Mouse (Mus musculus) mature B cell (primary cell): ENCODE measurements around the gene Arhgef33.
"Not testable (repeated sequence)": the region's sequence is repeated elsewhere in the genome, so short reads cannot be mapped to it uniquely, and the experiment has no call there.

Experiments used
- in situ Hi-C: fragments of 300-500 bp; cut with MboI; formaldehyde crosslinking; loops from 2 replicates; pipeline ENCODE4 v1.14.3; 2019

The Arhgef33 gene

DNA sequence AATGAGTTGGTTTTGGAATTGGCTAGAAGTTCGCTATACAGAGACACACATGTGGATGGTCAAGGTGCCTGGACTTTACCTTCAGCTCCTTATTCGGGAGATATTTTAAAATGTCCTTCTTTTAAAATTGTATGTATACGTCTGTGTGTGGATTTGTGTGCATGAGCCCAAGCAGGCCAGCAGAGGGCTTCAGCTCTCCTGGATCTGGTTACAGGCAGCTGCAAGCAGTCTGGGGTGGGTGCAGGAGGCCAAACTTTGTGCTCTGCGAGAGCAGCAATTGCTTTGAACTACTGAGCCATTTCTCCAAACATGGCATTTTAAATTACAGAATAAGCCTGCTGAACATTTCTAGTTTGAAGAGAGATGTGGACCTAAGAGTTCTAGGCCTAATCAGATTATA is 38.1 kb downstream of the Arhgef33 start:
- in situ Hi-C loops: no loop called here

DNA sequence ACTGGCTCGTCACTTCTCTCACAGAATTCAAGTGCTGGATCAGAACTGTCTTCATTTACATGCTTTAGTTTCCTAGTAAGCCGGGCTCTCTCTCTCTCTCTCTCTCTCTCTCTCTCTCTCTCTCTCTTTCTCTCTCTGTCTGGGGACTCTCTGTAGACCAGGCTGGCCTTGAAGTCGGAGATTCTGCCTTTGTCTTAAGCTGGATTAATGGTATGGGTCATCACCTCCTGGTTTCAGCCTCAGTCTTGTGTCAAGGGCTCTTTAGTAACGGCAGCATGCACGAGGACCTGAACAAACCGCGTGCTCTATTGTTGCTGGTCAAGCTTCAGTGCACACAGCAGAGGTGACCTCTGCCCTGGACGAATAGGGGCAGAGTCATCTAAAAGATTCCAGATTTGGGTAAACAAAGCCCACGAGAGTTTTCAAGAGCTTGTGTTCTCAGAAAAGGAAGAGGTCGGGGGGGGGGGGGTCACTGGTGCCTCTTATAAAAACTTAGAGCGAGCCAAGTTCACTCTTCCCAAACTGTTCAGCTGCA is 39.5 kb downstream of the Arhgef33 start:
- in situ Hi-C loops: no loop called here

DNA sequence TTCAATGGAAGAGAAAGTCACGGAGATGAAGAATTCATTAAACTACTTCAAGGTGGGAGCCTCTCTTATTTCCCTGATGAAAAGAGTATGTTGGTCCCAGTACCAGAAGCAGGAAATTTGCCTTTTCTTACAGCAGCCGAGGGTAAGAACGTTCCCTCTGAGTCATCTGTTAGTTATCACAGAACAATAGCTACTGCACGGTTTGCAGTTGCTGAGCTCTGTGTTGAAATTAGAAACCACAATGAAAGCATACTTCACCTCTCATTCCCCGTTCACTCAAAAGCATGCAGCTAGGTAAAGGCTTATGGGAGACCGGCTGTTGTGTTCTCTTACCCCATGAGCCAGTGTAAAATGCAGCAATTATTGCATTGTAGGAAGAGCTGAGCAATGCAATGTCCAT is 40.0 kb downstream of the Arhgef33 start:
- in situ Hi-C loops: no loop called here

DNA sequence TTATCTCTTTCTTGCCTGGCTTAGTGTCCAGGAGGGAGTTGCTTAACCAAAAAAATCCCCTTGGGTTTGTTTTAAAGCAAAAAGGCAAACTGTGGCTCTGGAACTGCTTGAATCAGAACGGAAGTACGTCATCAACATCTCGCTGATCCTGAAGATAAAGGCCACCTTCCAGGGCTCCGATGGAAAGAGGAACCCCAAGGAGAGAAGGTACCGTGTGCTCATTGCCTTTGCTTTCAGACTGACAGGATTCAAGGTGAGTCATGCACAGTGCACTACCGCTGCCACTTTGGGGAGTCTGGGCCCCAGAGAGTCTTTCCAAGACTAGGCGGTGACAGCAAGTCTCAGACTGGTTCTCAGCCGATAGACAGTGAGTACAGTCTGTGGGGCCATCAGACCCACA is 53.0 kb downstream of the Arhgef33 start:
- in situ Hi-C loops: no loop called here

DNA sequence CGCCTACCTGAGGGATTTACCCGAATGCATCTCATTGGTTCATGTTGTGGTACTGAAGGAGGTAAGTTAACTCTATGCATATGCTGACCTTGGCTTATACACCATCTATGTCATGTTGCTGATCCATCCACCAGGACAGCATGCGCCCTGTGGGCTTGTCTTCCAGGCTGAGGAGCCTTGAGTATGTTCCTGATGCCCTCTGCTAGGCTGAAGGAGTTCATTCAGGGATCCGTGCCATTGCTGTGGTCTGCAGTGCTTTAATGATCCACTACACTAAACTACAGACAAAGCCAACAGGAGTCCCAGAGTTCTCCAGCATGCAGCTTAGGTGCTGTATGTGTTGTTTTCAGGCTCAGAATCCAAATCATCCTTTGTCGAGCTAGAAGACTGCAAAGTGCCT is 60.1 kb downstream of the Arhgef33 start:
- in situ Hi-C loops: no loop called here

DNA sequence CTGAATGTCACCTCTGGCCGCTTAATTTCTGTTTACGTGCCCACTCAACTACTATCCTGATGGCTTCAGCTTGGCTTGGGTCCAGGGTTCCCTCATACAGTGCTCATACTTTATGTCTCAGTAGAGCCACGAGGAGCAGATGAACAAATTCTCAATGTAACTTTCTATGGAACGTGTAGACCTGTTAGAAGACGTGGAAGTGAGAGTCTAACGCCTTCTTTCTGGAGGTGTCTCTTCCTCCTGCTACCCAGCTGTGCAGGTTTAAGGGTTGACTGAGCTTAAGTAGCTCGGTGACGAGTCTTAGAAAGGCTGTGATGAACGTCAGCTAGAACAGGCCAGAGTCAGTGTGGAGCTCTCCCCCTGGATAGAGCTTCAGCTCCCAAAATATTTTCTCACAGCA is 61.4 kb downstream of the Arhgef33 start:
- in situ Hi-C loops: no loop called here

DNA sequence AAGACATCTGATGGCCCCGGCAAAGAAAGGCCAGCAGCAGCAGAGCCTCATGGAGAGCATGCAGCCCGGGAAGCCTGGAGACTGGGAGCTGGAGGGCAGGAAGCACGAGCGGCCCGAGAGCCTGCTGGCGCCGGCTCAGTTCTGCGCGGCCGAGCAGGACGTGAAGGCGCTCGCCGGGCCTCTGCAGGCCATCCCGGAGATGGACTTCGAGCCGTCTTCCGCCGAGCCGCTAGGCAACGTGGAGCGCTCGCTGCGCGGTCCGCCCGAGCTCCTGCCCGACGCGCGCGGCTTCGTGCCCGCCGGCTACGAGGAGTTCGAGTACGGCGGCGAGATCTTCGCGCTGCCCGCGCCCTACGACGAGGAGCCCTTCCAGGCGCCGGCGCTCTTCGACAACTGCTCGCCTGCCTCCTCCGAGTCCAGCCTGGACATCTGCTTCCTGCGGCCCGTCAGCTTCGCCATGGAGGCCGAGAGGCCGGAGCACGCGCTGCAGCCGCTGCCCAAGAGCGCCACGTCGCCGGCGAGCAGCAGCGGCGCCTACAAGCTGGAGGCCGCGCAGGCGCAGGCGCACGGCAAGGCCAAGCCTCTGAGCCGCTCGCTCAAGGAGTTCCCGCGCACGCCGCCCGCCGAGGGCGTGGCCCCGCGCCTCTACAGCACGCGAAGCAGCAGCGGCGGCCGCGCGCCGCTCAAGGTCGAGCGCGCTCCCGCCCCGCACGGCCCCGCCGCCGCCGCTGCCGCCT is 66.0 kb downstream of the Arhgef33 start, which contains the start of gene Gm10190:
Gene Gm10190 (minus strand): TSS at position 553 of the 737 bp plus-strand sequence.
- in situ Hi-C loops: no loop called here

DNA sequence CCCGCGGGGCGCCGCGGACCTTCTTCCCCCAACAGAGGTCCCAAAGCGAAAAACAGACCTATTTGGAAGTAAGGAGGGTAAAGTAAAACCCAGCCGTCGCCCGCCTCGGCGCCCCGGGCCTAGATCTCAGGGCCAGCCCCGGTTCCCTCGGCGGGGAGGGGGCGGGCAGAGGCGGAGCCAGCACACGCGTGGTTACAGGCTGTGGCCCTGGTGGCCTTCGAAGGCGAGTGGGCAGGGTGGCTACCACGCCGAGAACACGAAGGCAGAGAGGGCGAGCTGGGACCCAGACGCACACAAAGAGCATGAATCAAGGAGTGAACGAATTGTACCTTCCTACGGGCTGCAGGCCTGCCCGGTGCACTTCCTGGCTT is 66.5 kb downstream of the Arhgef33 start:
- in situ Hi-C loops: no loop called here

DNA sequence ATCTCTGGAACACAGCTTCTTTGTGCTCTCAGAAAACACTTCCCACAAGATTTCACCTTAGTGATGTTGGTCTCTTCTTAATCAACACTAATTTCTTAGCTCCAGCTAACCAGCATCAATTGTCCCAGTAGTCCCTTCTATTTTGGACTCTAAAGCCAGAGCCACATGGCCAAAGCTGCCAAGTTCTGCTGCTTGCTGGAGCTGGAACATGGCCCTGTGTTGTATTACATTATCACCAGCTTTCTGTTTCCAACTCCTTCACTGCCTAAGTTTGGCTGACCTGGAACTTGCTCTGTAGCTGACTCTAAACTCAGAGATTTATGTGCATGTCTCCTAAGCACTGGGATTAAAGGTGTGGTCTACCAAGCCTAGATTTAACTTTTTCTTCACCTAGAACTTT is 71.2 kb downstream of the Arhgef33 start:
- in situ Hi-C loops: not testable (repeated sequence)

DNA sequence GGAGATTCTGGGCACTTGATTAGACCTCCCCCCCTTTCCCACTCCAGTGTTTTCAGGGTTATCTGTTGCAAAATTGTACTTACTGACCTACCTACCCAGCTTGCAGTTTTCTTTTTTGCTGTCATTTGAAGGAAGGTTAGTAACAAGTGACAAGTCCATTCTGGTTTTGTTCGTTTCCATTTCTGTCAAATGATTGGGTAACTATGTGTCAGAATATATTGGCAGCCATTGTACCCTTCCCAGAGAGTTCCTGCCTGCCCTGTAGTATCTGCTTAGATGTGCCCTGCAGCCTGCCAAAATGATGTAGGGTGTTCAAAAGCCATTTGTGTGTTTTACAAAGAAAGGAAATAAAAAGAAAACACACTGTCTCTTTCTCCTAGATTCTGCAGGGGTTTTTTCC is 78.5 kb downstream of the Arhgef33 start:
- in situ Hi-C loops: no loop called here

DNA sequence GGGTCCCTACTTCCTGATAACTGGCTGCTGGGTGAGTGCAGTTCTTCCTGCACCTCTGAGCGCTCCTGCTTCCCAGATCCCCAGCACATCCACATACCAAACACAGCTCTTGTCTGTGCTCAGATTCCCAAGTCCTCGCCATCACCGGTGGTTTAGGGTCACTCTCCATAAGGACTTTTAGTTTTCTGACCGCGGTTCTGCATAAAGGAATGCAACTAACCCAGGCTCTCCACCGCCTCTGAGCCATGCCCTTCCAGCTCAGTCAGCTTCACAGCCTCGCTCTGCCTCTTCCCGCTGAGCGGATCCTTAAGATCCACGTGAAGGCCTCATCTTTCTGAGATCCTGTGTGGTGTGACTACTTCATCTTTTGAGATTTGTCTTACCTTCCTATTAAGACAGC is 82.8 kb downstream of the Arhgef33 start:
- in situ Hi-C loops: no loop called here

DNA sequence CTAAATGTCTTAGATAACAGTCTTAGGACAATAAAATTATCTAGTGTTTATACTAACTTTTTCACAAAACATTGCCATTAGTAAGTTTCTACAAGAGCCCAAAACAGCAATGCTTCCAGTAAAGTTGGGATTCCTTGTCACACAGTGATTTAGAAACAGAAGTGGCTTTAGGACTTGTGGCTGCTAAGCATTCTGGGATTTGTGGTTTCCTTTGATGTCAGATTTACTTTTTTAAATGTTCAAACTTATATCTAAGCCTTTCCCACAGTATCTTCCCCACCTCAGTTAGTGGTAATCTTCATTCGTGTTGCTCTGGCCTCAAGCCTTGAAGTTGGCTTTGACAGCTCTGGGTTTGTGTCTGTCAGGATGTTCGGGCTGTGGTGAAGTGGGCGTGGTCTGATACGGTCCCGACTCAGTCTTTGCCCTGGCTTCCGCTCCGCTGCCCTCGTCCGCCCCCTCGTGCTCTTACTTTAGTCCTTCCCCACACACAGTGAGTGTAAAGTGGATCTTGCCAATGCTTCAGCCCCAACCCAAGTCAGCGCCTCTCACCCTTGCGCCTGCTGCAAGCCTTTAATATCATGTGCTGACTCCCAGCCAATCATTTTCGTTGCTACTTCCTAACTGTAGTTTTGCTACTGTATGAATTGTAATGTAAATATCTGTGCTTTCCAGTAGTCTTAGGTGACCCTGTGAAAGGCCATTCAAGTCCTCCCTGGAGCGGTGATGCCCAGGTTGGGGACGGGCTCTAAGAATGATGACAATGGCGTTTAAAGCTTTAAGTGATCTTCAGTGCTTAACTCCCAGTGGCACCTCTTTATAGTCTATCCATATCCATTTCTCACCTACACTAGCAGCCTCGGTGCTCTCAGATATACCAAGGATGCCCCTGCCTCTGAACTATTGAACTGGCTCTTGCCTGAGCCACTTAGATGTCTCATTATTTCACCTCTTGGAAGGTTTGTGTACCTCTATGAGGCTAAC is 84.5 kb downstream of the Arhgef33 start:
- in situ Hi-C loops: no loop called here

DNA sequence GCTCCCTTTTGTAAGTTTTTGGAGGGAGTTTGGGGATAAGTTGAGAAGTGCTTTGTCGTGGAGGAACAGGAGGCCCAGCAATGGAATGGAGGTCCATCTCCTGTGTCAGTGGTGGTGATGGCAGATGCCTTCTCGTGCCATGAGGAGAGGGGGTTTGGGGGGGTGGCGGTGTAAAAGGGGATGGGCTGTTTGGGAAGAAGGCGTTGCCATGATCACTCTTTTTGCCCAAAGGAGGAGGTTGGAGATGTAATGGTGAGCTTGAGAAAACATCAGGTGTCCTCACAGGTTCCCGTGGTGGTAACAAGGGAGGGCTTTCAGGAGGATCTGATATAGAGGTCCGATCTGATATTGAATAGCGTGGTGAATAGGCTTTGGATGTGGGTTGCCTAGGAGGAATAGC is 91.0 kb downstream of the Arhgef33 start:
- in situ Hi-C loops: no loop called here

DNA sequence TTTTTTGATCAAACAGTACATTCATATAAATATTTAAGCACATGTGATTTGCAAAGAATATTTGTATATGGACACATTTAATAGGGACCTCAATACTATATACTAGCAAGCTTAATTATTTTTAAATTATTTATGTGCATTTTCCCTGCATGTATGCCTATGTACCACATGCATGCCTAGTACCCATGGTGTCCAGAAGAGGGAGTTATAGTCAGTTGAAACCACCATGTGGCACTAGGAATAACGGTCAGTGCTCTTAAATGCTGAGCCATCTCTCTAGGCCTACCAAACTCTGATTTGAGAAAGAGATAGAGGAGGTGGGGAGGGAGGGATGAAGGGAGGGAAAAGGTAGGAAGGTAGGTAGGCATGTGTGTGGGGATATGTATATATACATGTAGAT is 104.0 kb downstream of the Arhgef33 start:
- in situ Hi-C loops: no loop called here

DNA sequence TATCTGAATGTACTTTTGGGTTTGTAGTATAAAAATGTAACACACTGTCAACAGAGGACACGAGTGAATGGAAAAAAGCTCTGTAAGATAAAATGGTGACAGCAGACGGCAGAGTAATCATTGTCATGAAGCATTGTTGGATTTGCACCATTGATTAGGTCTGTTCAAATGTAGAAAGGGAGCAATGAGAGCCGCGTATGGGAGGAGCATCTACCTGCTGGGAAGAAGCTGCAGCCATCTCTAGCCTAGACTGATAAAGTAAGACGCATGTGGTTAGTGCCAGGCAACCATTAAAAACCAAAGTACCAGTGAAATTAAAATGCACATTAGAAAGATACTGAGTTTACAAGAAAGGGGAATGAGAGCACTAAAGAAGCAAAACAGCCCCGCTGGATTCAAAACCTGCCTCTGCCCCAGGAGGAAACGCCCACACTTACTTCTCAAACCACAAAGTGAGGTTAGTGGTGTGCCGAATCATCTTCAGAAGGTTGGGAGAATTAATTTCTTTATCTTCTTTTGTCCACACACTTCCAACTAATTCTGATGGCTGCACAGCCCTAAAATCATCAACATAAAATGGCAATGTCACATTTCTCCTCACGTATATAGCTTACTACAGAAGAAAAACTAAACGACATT is 111.5 kb downstream of the Arhgef33 start:
- in situ Hi-C loops: no loop called here

DNA sequence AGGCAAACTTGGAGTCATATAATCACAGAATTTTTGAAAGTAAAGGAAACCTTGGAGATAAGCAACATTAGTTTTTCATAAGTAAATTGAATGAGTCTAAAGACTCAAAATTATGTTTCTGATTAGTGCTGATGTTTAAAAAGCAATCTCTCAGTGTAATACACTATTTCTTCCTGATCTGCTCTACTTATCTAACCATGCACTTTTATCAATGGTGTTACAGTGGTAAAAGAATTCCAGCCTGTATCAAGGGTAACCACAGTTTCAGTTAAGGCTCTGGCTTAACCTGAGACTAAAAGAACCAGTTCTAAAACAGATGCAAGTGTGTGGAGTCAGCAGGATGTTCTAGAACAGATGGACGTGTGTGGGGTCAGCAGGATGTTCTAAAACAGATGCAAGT is 113.8 kb downstream of the Arhgef33 start:
- in situ Hi-C loops: no loop called here

DNA sequence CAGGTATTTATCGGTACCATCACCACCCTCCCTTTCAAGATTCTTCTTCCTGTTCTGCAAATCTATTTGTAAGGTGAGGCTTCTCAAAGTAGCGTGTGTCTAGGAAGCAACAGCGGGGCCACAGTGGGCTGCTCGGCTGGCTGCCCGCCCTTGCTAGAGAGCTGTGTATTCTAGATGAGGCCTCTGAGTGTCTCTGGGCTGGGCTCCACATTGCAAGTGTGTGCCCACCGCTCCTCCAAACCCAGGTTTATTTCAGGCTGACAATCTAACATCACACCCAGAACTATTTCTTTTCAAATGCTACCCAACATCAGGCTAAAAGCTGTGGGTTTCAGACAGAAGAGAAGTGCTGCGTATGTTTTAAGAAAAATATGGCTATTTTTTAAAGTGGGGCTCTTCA is 119.0 kb downstream of the Arhgef33 start:
- in situ Hi-C loops: no loop called here

DNA sequence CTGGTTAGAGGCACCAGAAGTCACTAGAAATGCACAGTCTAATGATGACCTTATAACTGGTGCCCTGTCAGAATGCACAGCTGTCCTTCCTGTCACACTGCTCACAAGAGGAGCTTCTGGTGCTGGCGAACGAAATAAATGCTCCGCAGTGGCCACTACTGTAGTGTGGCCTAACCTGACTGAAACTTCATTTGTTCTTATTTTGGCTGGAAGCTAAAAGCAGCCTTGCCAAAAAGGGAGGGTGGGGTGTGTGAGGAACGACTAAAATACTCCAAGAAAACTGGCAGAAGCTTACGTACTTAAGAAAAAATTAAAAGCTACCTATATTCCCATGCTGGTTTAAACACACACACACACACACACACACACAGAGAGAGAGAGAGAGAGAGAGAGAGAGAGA is 119.7 kb downstream of the Arhgef33 start:
- in situ Hi-C loops: no loop called here

DNA sequence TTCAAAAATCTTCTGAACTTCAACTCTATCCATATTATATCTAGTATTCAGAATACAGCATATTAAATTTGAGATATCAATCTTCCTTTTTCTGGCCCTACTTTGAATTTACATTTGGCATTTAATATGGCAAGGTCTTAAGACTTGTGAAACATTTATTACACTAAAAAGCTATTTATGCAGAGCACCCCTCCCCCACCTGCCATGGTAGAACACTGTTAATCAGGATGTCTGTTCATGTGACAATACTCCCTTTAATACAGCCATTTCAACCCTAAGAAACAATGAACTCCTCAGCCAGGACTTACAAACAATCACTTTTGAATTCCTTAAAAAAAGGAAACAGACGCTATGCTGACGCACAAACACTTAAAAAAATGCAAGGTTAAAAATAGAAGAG is 120.8 kb downstream of the Arhgef33 start:
- in situ Hi-C loops: no loop called here

DNA sequence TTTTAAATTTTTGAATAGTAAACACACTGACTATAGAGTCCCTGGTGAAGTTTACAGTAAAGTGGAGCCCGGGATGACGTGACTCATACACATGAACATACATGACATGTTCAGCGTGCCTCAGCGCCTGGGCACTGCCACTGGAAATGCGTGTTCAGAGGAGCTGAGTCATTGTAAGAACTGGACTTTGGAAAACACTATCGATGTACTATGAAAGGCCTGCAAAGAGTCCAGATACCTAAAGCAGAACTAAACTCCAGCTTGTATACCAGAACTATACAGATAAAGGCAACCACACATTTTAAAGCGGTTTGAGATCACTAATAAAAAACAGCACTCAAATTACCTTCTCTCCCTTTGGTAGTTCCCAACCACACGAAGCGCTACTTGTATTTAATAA is 124.8 kb downstream of the Arhgef33 start:
- in situ Hi-C loops: no loop called here

DNA sequence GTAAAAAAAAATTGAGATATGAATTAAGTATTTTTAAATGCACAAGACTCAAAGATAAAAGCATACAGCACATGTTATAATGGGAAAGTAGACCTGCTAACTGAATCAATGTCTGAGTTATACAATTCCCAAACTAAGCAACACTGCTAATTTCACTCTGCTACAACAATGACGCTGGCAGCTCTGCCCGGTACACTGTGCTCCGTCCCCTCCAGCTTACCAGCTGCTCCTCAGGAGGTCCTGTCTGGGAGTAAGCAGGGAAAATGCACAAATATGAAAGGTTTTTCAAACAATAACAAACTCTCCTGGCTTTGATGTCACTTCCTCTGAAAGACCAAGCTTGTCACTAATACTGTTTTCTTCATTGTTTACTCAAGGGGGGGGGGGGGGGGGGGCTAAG is 127.2 kb downstream of the Arhgef33 start:
- in situ Hi-C loops: no loop called here

DNA sequence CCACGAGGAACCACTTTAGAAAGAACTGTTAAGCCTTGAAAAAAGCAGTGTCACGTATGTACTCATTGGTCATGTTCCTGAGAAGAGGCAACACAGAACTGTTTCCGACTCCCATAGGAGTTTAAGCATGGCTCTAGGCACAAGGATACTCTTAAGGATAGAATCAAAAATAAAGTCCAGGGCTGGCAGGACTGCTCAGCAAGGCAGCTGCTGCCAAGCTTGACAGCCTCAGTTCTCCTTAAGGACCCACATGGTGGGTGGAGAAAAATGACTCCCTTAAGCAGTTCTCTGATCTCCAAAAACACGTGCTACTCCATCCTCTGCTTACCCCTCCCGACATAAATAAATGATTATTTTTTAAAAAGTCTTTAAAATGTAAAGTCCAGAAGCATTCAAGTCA is 128.5 kb downstream of the Arhgef33 start:
- in situ Hi-C loops: no loop called here
